Mouse (Mus musculus): ENCODE data around the gene Msi2. TPM values are rescaled to one million over a fixed set of nuclear protein-coding genes. Genes with fewer than 3 reads are reported as not detected.

Msi2 gene
- total RNA-seq, 1 experiment from 2014 or later, result 97.9 TPM

GRCm38 (mm10) chr11:88538710-88539340 is 179.5 kb downstream of the Msi2 start:
- no peak for ATAC-seq (ENCODE audit: extremely low read depth, insufficient number of reproducible peaks, low FRiP score, poor library complexity, severe bottlenecking)

GRCm38 (mm10) chr11:88537344-88537743 is 181.0 kb downstream of the Msi2 start:
- ATAC-seq (ENCODE audit: extremely low read depth, insufficient number of reproducible peaks, low FRiP score, poor library complexity, severe bottlenecking), result no peak

DNA sequence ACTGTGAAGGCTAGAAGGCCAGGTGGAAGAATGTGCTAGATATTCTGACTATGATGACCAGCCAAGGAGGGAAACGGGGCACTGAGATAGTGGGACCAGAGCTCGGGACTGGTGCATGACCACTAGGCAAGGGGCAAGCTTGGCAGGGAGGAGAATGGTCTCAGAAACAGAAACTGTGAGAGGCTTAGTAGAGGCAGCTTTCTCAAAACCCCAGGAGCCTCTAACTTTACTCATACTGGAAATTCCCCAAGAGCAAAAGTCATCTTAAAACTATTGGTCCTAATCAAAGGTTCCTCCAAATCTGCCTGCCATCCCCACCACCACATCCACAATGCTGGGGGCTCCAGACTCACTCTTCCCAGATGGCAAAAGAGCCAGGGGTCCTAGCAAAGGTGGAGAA is 181.5 kb downstream of the Msi2 start:
- ATAC-seq (ENCODE audit: extremely low read depth, insufficient number of reproducible peaks, low FRiP score, poor library complexity, severe bottlenecking), result no peak

DNA sequence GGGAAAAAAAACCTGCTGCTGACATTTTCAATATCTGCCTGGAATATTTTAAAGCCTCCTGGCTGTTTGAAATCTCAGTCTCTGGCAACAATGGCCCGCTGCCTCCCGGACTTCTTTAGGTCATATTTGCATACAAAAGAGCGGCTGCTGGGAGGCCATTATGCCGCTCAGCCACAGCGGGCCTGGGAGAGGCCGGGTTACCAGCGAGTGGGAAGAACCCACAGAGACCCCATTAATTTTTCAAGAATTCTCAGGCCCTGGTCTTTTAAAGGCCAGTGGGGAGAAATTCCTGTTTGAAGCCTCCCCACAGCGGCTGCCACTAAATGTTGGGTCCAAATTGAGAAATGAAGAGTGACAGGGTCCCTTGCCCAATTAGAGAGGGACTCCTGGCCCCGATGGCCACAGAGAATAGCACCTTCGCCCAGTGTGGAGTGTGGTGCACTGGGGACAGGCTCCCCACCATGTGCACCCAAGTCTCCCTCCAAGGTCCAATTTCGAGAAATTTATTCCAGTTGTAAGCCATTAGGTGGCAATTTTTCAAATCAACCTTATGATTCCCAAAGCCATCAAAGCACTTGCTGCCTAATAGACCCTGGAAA is 183.9 kb downstream of the Msi2 start:
- ATAC-seq (ENCODE audit: extremely low read depth, insufficient number of reproducible peaks, low FRiP score, poor library complexity, severe bottlenecking), result no peak

GRCm38 (mm10) chr11:88532016-88532415 is 186.3 kb downstream of the Msi2 start:
- no peak for ATAC-seq (ENCODE audit: extremely low read depth, insufficient number of reproducible peaks, low FRiP score, poor library complexity, severe bottlenecking)

- no peak for ATAC-seq (ENCODE audit: extremely low read depth, insufficient number of reproducible peaks, low FRiP score, poor library complexity, severe bottlenecking)
Observed at GRCm38 (mm10) chr11:88530032-88530431, 188.3 kb downstream of the Msi2 start.

GRCm38 (mm10) chr11:88528522-88529101 is 189.7 kb downstream of the Msi2 start:
- no peak for ATAC-seq (ENCODE audit: extremely low read depth, insufficient number of reproducible peaks, low FRiP score, poor library complexity, severe bottlenecking)

DNA sequence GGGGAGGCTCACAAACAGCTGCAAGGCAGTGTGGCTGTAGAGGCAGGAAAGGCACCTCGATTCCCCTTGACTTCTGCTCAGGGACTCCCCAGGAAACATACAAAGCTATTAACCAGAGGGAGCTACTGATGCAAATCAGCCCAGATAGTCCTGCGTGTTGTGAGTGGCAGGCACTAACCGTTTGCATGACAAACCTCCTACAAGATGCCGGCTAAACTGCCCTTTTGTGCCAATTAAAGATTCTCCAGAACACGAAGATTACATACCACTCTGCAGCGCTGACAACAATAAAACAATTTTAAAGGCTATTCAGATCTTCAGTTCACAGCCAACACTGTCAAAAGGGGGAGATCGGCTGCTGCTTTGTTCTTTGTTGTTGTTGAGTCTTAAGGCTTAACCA is 191.6 kb downstream of the Msi2 start:
- peak; percentile 48; the same call in 1 of the 2 replicates for ATAC-seq (ENCODE audit: extremely low read depth, insufficient number of reproducible peaks, low FRiP score, poor library complexity, severe bottlenecking)

DNA sequence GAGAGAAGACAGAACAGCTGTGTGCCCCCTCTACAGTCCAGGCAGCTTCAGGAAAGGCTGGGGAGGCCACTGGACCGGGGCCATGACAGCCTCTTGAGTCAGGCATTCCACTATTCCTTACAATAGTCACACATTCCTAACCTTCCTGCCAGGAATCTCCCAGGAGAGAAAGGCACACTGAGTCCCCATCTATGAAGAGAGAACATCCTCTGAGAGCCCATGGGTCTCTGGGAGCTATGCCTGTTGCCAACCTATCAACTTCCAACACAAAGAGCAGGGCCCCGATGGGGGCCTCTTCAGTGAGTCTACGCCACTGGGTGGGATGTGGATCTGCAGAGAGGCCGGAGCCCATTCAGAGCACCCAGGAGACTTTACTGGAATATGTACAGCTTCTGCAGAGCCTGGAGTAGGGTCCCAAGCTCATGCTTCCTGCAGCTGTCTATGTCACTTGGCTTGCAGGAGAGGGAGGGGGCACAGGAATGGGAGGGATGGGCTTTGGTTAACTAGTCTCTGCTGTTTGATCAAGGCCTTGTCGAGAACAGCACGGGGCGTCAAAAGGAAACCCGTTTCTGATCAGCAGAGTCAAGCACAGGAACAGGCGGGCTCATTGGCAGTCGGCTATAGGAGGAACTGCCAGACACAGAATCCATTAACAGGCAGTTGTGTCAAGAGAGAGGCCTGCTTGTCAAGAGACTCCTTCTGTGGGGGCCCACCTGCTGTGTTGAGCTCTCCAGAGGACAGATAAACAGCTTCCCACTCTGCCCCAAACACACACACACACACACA is 193.3 kb downstream of the Msi2 start:
- ATAC-seq (ENCODE audit: extremely low read depth, insufficient number of reproducible peaks, low FRiP score, poor library complexity, severe bottlenecking), result no peak

DNA sequence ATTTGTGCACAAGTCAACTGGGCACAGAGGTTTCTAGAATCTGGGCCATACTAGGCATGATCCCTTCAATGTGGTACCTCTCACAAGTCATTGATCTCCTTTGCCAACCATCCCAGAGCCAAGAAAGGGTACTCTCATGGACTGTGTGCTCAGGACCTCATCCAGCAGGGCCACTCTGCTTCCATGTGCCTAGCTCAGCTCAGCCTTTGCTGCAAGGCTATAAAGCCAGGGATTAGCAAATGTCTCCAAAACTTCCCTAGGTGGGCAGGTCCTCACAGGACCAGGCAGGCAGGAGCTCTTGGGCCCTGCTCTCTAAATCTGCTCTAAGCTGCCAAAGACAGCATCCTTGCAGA is 193.9 kb downstream of the Msi2 start:
- ATAC-seq (ENCODE audit: extremely low read depth, insufficient number of reproducible peaks, low FRiP score, poor library complexity, severe bottlenecking), result no peak

DNA sequence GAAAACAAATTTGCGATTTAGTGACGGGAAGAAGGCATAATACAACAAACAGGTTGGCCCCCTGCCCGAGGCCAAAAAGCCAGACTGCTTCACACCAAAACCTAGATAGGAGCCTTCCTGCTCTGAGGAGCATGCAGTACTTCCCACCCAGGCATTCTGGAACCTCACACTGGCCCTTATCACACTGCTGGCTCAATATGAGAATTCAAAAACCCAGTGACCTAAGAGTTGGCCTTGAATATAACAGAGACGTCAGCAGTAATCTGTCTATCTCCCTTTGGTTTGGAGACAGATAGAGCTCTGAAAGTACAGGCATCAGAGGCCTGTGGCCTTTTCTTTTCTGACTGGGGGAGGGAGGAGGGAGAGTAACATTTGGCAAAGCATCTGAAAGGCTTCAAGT is 194.4 kb downstream of the Msi2 start:
- ATAC-seq (ENCODE audit: extremely low read depth, insufficient number of reproducible peaks, low FRiP score, poor library complexity, severe bottlenecking), result no peak

GRCm38 (mm10) chr11:88523511-88523910 is 194.8 kb downstream of the Msi2 start:
- no peak for ATAC-seq (ENCODE audit: extremely low read depth, insufficient number of reproducible peaks, low FRiP score, poor library complexity, severe bottlenecking)

- ATAC-seq (ENCODE audit: extremely low read depth, insufficient number of reproducible peaks, low FRiP score, poor library complexity, severe bottlenecking), result no peak
Observed at GRCm38 (mm10) chr11:88522114-88522513, 196.2 kb downstream of the Msi2 start.

GRCm38 (mm10) chr11:88520951-88521730 is 197.2 kb downstream of the Msi2 start:
- no peak for ATAC-seq (ENCODE audit: extremely low read depth, insufficient number of reproducible peaks, low FRiP score, poor library complexity, severe bottlenecking)

DNA sequence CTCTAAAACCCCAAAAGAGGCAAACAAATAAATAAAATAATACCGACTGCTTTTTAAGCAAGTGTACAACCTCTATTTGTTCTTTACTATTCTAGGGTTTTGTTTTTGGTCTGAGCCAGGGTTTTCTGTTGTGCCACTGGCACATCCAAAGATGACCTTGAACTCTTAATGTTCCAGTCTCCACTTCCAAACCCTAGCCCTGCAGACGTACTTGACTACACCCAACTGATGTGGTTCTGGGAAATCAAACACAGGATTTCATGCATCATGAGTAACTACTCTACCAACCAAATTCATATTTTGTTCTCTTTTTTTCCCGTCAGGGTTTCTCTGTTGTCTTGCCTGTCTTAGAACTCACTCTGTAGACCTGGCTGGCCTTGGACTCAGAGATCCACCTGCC is 200.0 kb downstream of the Msi2 start:
- no peak for ATAC-seq (ENCODE audit: extremely low read depth, insufficient number of reproducible peaks, low FRiP score, poor library complexity, severe bottlenecking)

DNA sequence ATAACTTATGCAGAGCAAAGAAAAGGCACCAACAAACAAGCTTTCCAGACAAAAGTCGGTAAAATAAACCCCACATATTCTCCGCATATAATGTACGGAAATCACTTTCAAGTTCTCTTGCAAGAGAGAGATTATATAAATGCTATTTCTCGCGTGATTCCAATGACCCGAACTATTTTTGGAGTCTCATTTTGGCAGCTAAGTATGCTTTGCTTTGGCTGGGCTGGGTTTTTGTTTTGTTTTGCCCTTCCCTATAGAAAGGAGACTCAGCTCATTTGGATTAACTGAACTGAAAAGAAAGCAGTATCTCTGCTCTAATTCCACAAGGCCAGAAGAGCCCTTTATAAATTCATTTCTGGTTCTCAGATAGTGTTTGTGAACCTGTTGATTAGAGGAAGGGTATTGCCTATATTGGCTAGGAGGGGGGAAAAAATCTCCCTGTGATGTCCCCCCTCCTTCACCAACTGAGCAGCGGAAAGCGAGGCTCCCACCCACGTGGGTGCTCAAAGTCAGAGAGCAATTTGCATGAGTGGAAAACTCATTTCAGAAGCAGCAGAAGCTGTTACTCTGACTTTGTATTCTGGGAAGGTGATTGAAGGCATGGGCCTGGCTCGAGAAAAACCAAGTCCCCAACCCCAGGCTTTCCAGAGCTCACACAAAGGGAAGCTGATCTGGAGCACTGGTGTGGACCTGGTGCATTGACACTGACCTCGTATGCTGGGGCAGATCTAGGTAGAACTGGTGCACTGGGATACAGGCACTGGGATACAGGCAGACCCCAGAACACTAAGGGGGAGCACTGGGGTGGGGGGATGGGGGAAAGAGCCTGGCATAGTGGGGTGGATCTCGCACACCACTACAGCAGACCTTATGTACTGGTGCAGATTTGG is 201.5 kb downstream of the Msi2 start:
- no peak for ATAC-seq (ENCODE audit: extremely low read depth, insufficient number of reproducible peaks, low FRiP score, poor library complexity, severe bottlenecking)

- no peak for ATAC-seq (ENCODE audit: extremely low read depth, insufficient number of reproducible peaks, low FRiP score, poor library complexity, severe bottlenecking)
Observed at GRCm38 (mm10) chr11:88515736-88516583, 202.4 kb downstream of the Msi2 start.

Measured in neutrophil, adult 5-6 weeks (primary cell).